In genomic region chr7:109804355-109804754, GRCm38 (mm10) we compare ENCODE assay signal across 13 mouse cellular contexts. TPM values are rescaled to one million over a fixed set of nuclear protein-coding genes. Genes with fewer than 3 reads are reported as not detected.
A peak's percentile ranks its signal among the peaks of the same experiment; 100 is the strongest.
DNase-seq lines count a peak whose midpoint lies in the region; ATAC-seq lines count a peak whose summit lies in the region.
"Had no signal": no experiment of that assay in that cellular context is flagged by ENCODE, and none has a peak within 500 bp of the region (broad histone marks: within the 10 kb centered on the region; RNA-seq: fewer than 3 reads in every experiment).

No protein-coding gene starts in this region.

- no peaks in the 10 kb centered on the region for H3K9me3 ChIP-seq in heart, embryonic 15.5 days (replicated peaks)
- no peaks in the 10 kb centered on the region for H3K9me3 ChIP-seq in heart, embryonic 11.5 days (replicated peaks; ENCODE audit: control insufficient read depth, low read length)

- peak overlapping the region; percentile 48 for H3K27ac ChIP-seq in heart, embryonic 15.5 days
- H3K27ac ChIP-seq in heart, embryonic 11.5 days (ENCODE audit: low read depth, low read length): no peak overlapping the region
- H3K27ac ChIP-seq: hindbrain, postnatal 0 days; layer of hippocampus, adult 2 months had no signal

- no peak overlapping the region for H3K9ac ChIP-seq in heart, embryonic 15.5 days
- no peak overlapping the region for H3K9ac ChIP-seq in heart, embryonic 11.5 days (ENCODE audit: low read depth, low read length)
- H3K9ac ChIP-seq: lung, embryonic 14.5 days had no signal

- 89% methylated on average over 6 of the region's 6 CpGs for WGBS in heart, embryonic 15.5 days
- 88% methylated on average over 6 of the region's 6 CpGs for WGBS in heart, embryonic 11.5 days (ENCODE audit: insufficient replicate concordance)

- no peak for ATAC-seq in heart, embryonic 15.5 days (replicated peaks; ENCODE audit: insufficient number of reproducible peaks, insufficient read depth, low FRiP score, low read depth)
- ATAC-seq in heart, embryonic 11.5 days (replicated peaks; ENCODE audit: insufficient number of reproducible peaks, low FRiP score, low TSS enrichment): no peak
- 0 out of 2 replicates have a peak, but pooled peaks have one; percentile 2 for ATAC-seq in megakaryocyte-erythroid progenitor cell, adult 5-6 weeks (replicated peaks; ENCODE audit: low FRiP score, low TSS enrichment, poor library complexity, severe bottlenecking)
- ATAC-seq: forebrain, embryonic 16.5 days; hindbrain, postnatal 0 days had no signal

- no peaks in the 10 kb centered on the region for H3K36me3 ChIP-seq in heart, embryonic 15.5 days
- H3K36me3 ChIP-seq in heart, embryonic 11.5 days (ENCODE audit: control insufficient read depth, insufficient read depth, low read length): no peaks in the 10 kb centered on the region

- no peak overlapping the region for H3K4me2 ChIP-seq in heart, embryonic 15.5 days
- H3K4me2 ChIP-seq in heart, embryonic 11.5 days: no peak overlapping the region
- H3K4me2 ChIP-seq: lung, embryonic 14.5 days had no signal

- no peak overlapping the region for H3K4me3 ChIP-seq in heart, embryonic 15.5 days
- no peak overlapping the region for H3K4me3 ChIP-seq in heart, embryonic 11.5 days (ENCODE audit: low read depth, low read length)
- H3K4me3 ChIP-seq: layer of hippocampus, adult 2 months had no signal

- no peaks in the 10 kb centered on the region for H3K27me3 ChIP-seq in heart, embryonic 15.5 days
- no peaks in the 10 kb centered on the region for H3K27me3 ChIP-seq in heart, embryonic 11.5 days (ENCODE audit: control insufficient read depth, insufficient read depth, low read length)

- peaks cover 37% of the 10 kb centered on the region for H3K4me1 ChIP-seq in heart, embryonic 15.5 days (replicated peaks)
- no peaks in the 10 kb centered on the region; the same call in 1 of the 2 replicates for H3K4me1 ChIP-seq in heart, embryonic 11.5 days (ENCODE audit: control insufficient read depth, insufficient read depth, low read length)

- DNase-seq in adrenal gland, adult (ENCODE audit: inconsistent age in 2 of 2, low spot score in 1 of 2): peak; percentile 70
- DNase-seq in adrenal gland, postnatal 4 days (ENCODE audit: low spot score in 2 of 2): no peak
- DNase-seq in cerebellum, postnatal 14 days: peak; percentile 73 to 80
- DNase-seq in kidney, postnatal 25 days: no peak
- no peak for DNase-seq in layer of hippocampus, postnatal 36 days

RNA-seq across cellular contexts. Expression of gene Nrip3, which starts 22.5 kb away (rescaled TPM):
- 1 to 10 TPM; 1.1 to 1.2 TPM for total RNA-seq in adrenal gland, postnatal 4 days (2021)
- polyA plus RNA-seq in heart, embryonic 15.5 days (2015; fragmentation: Nextera tagmentation; extraction: Ambion mirVana): 0.26 and 0.82 TPM in 2 replicates
- polyA plus RNA-seq in heart, embryonic 11.5 days (2014; fragmentation: Nextera tagmentation; extraction: Ambion mirVana): 0.62 TPM in 2 replicates
- not detected in 2 replicates for total RNA-seq in megakaryocyte-erythroid progenitor cell, adult 5-6 weeks (2014; fragmentation: Nextera tagmentation)
- total RNA-seq in megakaryocyte-erythroid progenitor cell, adult 5-6 weeks (2017): not detected in 2 replicates
- total RNA-seq in layer of hippocampus, postnatal 36 days (2021): 100 to 1,000 TPM; 209 to 247 TPM
- total RNA-seq: liver, adult 2 months had no signal
- polyA plus RNA-seq: liver, adult 2 months had no signal

RNA-seq across cellular contexts. Expression of gene Tmem9b, which starts 51.7 kb away (rescaled TPM):
- total RNA-seq in adrenal gland, postnatal 4 days (2021): 10 to 100 TPM; 34.8 to 36.9 TPM
- polyA plus RNA-seq in heart, embryonic 15.5 days (2015; fragmentation: Nextera tagmentation; extraction: Ambion mirVana): 56.4 and 57.1 TPM in 2 replicates
- polyA plus RNA-seq in heart, embryonic 11.5 days (2014; fragmentation: Nextera tagmentation; extraction: Ambion mirVana): 58.9 and 61.9 TPM in 2 replicates
- 24.3 and 26.4 TPM in 2 replicates for total RNA-seq in megakaryocyte-erythroid progenitor cell, adult 5-6 weeks (2014; fragmentation: Nextera tagmentation)
- total RNA-seq in megakaryocyte-erythroid progenitor cell, adult 5-6 weeks (2017): 16.2 and 24.6 TPM in 2 replicates
- 100 to 1,000 TPM in 1 of 2 experiments, 10 to 100 TPM in 1; 97.9 to 107 TPM for total RNA-seq in layer of hippocampus, postnatal 36 days (2021)

Comparison
In these comparisons a context has a peak if more than half of its experiments do, and no peak if none do; other contexts are left out.
1. DNase-seq: peak in adrenal gland, adult (2 of 2) and cerebellum, postnatal 14 days (2 of 2); none in adrenal gland, postnatal 4 days (0 of 2), kidney, postnatal 25 days (0 of 2) and layer of hippocampus, postnatal 36 days (0 of 2).
2. RNA of gene Nrip3, which starts 22.5 kb away (total RNA-seq): 209 to 247 TPM in layer of hippocampus, postnatal 36 days; 1.1 to 1.2 TPM in adrenal gland, postnatal 4 days and not detected in megakaryocyte-erythroid progenitor cell, adult 5-6 weeks; every median in the first group is over 10 times any median in the second.